Mouse (Mus musculus) splenic B cell, adult 2 months (primary cell): Measurements from ENCODE around the gene Hoxc6.

Experiments
- DNase-seq: peaks from one replicate; pipeline ENCODE4 v3.0.0-alpha.2; 2011; ENCODE audit warnings: low read depth, low spot score
- H3K27me3 ChIP-seq: 2 replicates; pipeline ENCODE4 v1.6.1; 2012; ENCODE audit warnings: mild to moderate bottlenecking, low read length, moderate library complexity, mixed read lengths; ENCODE audit not compliant: control insufficient read depth, poor library complexity, insufficient read depth, severe bottlenecking
- H3K36me3 ChIP-seq: 2 replicates; pipeline ENCODE4 v1.6.1; 2012; ENCODE audit warnings: mild to moderate bottlenecking, low read length, moderate library complexity, mixed read lengths; ENCODE audit not compliant: control insufficient read depth, poor library complexity, insufficient read depth, severe bottlenecking

Gene Hoxc6

GRCm38 (mm10) chr15:102992206-102992605 lies 5.9 kb upstream of the Hoxc6 start:
- Histone ChIP-seq H3K36me3 (no peaks in the 10 kb centered on the region), H3K27me3 (peaks cover 6% of the 10 kb centered on the region)
- no peak for DNase-seq

- H3K27me3 ChIP-seq, result peaks cover 6% of the 10 kb centered on the region
- no peaks in the 10 kb centered on the region for H3K36me3 ChIP-seq
- no peak for DNase-seq
These were observed 5.2 kb upstream of the Hoxc6 start for GRCm38 (mm10) chr15:102992863-102993262.

GRCm38 (mm10) chr15:102996548-102996947 lies 1.5 kb upstream of the Hoxc6 start:
- no peak for DNase-seq
- peaks cover 3% of the 10 kb centered on the region for H3K27me3 ChIP-seq
- H3K36me3 ChIP-seq, result no peaks in the 10 kb centered on the region

- Histone ChIP-seq H3K36me3 (no peaks in the 10 kb centered on the region), H3K27me3 (peaks cover 3% of the 10 kb centered on the region)
- no peak for DNase-seq
These were observed 626 bp upstream of the Hoxc6 start for GRCm38 (mm10) chr15:102997431-102997830.

- no peaks in the 10 kb centered on the region for H3K36me3 ChIP-seq
- no peak for DNase-seq
- H3K27me3 ChIP-seq, result peaks cover 3% of the 10 kb centered on the region
These were observed 638 bp downstream of the Hoxc6 start for GRCm38 (mm10) chr15:102998608-102999182.

- H3K27me3 ChIP-seq, result peaks cover 3% of the 10 kb centered on the region
- DNase-seq, result peak; percentile 55
- H3K36me3 ChIP-seq, result no peaks in the 10 kb centered on the region
These were observed 1.2 kb downstream of the Hoxc6 start for GRCm38 (mm10) chr15:102999183-102999831.

GRCm38 (mm10) chr15:102999955-103000354 lies 1.9 kb downstream of the Hoxc6 start:
- H3K27me3 ChIP-seq, result peaks cover 3% of the 10 kb centered on the region
- H3K36me3 ChIP-seq, result no peaks in the 10 kb centered on the region
- no peak for DNase-seq

- Histone ChIP-seq H3K36me3 (no peaks in the 10 kb centered on the region), H3K27me3 (peaks cover 3% of the 10 kb centered on the region)
- DNase-seq, result no peak
These were observed 2.4 kb downstream of the Hoxc6 start for GRCm38 (mm10) chr15:103000501-103000901.

GRCm38 (mm10) chr15:103001370-103001769 lies 3.3 kb downstream of the Hoxc6 start:
- no peak for DNase-seq
- no peaks in the 10 kb centered on the region; the same call in 1 of the 2 replicates for H3K27me3 ChIP-seq
- no peaks in the 10 kb centered on the region for H3K36me3 ChIP-seq

GRCm38 (mm10) chr15:103002156-103002555 lies 4.1 kb downstream of the Hoxc6 start:
- Histone ChIP-seq H3K27me3 (no peaks in the 10 kb centered on the region; the same call in 1 of the 2 replicates), H3K36me3 (no peaks in the 10 kb centered on the region)
- DNase-seq, result no peak

- H3K27me3 ChIP-seq, result no peaks in the 10 kb centered on the region
- DNase-seq, result no peak
- no peaks in the 10 kb centered on the region for H3K36me3 ChIP-seq
These were observed 4.9 kb downstream of the Hoxc6 start for GRCm38 (mm10) chr15:103002821-103003448.

GRCm38 (mm10) chr15:103005308-103005707 lies 7.3 kb downstream of the Hoxc6 start:
- Histone ChIP-seq H3K27me3 (no peaks in the 10 kb centered on the region), H3K36me3 (no peaks in the 10 kb centered on the region)
- DNase-seq, result no peak

- no peaks in the 10 kb centered on the region for H3K36me3 ChIP-seq
- no peak for DNase-seq
- no peaks in the 10 kb centered on the region for H3K27me3 ChIP-seq
These were observed 7.7 kb downstream of the Hoxc6 start for GRCm38 (mm10) chr15:103005797-103006196.

GRCm38 (mm10) chr15:103006326-103006725 lies 8.3 kb downstream of the Hoxc6 start:
- H3K27me3 ChIP-seq, result no peaks in the 10 kb centered on the region
- no peak for DNase-seq
- no peaks in the 10 kb centered on the region for H3K36me3 ChIP-seq

GRCm38 (mm10) chr15:103009265-103010111 lies 11.4 kb downstream of the Hoxc6 start:
- DNase-seq, result no peak
- Histone ChIP-seq H3K36me3 (no peaks in the 10 kb centered on the region), H3K27me3 (no peaks in the 10 kb centered on the region)
